Mouse (Mus musculus) lung, postnatal 0 days (tissue): Measurements from ENCODE around the gene Pdk2.

Experiments
- CTCF ChIP-seq: IDR thresholded peaks from 2 replicates; pipeline ENCODE4 v1.5.1; 2016; ENCODE audit warnings: antibody characterized with exemption, mild to moderate bottlenecking
- EP300 ChIP-seq: IDR thresholded peaks from 2 replicates; pipeline ENCODE4 v1.6.1; 2016; ENCODE audit warnings: antibody characterized with exemption, mild to moderate bottlenecking, control low read depth

DNA sequence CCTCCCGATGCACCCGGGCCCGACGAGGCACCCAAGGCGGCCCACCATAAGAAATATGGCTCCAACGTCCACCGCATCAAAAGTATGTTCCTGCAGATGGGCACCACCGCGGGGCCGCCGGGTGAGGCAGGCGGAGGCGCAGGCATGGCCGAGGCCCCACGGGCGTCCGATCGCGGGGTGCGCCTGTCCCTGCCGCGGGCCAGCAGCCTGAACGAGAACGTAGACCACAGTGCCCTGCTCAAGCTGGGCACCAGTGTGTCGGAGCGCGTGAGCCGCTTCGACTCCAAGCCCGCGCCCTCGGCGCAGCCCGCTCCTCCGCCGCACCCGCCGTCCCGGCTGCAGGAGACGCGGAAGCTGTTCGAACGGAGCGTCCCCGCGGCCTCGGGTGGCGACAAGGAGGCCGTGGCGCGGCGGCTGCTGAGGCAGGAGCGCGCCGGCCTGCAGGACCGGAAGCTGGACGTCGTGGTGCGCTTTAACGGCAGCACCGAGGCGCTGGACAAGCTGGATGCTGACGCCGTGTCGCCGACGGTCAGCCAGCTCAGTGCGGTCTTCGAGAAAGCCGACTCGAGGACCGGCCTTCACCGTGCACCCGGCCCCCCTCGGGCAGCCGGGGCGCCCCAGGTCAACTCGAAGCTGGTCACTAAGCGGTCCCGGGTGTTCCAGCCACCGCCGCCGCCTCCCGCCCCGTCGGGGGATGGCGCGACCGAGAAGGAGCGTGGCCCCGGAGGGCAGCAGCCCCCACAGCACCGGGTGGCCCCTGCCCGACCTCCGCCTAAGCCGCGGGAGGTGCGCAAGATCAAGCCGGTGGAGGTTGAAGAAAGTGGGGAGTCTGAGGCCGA lies 49.3 kb downstream of the Pdk2 start:
- no peak for TF ChIP-seq CTCF
- no peak for TF ChIP-seq EP300
